Mouse (Mus musculus): Measurements from ENCODE around the gene Astl. TPM values are rescaled to one million over a fixed set of nuclear protein-coding genes. Genes with fewer than 3 reads are reported as not detected.
A peak's percentile ranks its signal among the peaks of the same experiment; 100 is the strongest.

The Astl gene
- polyA plus RNA-seq, 1 experiment from 2014 or later, result 0.10 TPM

DNA sequence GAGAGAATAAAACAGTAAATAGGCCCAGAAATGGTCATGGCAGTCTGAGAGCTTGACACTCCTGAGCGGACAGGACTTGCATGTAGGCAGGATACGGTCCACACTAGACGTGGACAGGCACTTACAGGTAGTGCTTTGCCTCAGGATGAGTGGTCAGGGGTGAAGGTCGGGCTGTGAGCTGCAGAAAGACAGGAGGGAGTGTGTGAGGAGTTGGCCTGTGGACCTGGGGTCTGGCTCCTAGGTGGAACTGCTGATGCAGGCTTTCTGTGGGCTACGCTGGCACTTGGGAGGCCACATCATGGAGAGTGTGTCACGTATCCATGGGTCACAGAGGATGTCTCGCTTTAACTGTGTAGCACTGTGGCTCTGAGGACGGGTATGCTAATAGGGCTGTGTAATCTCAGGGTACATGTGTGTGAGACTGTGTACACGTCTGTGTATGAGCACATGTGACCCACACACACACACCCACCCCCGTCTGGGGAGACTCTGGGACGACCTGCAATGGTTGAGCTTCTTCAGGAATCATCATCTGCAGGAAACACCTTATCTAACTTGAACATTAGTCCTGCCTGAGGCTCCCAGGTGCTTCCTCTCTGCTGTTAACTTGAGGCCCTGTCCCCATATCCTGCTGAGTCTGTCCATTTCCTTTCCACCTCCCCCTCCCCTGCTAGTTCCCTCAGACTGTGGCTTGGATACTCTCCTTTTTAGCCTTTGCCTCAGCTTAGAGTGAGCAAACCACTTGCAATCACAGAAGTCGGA is 10.2 kb upstream of the Astl start:
- no peak for ATAC-seq (replicated peaks; ENCODE audit: insufficient number of reproducible peaks, low FRiP score, low TSS enrichment, low read depth)
- H3K4me3 ChIP-seq (ENCODE audit: low read depth, low read length), result no peak overlapping the region
- H3K9me3 ChIP-seq (replicated peaks; ENCODE audit: control insufficient read depth, low read length), result no peaks in the 10 kb centered on the region
- H3K36me3 ChIP-seq (replicated peaks; ENCODE audit: control insufficient read depth, insufficient read depth, low read depth, low read length), result no peaks in the 10 kb centered on the region
- no peak overlapping the region for H3K4me2 ChIP-seq (ENCODE audit: low read depth, low read length)
- H3K27ac ChIP-seq (replicated peaks; ENCODE audit: low read depth, low read length), result no peak overlapping the region
- H3K4me1 ChIP-seq (ENCODE audit: control insufficient read depth, insufficient read depth, low read length), result peaks cover 3% of the 10 kb centered on the region; the same call in 1 of the 2 replicates
- 66% methylated on average over 12 of the region's 12 CpGs for WGBS
- no peak for DNase-seq (ENCODE audit: low spot score)
- no peaks in the 10 kb centered on the region for H3K27me3 ChIP-seq (ENCODE audit: control insufficient read depth, insufficient read depth, low read length)
- H3K9ac ChIP-seq (replicated peaks; ENCODE audit: low read length), result no peak overlapping the region

DNA sequence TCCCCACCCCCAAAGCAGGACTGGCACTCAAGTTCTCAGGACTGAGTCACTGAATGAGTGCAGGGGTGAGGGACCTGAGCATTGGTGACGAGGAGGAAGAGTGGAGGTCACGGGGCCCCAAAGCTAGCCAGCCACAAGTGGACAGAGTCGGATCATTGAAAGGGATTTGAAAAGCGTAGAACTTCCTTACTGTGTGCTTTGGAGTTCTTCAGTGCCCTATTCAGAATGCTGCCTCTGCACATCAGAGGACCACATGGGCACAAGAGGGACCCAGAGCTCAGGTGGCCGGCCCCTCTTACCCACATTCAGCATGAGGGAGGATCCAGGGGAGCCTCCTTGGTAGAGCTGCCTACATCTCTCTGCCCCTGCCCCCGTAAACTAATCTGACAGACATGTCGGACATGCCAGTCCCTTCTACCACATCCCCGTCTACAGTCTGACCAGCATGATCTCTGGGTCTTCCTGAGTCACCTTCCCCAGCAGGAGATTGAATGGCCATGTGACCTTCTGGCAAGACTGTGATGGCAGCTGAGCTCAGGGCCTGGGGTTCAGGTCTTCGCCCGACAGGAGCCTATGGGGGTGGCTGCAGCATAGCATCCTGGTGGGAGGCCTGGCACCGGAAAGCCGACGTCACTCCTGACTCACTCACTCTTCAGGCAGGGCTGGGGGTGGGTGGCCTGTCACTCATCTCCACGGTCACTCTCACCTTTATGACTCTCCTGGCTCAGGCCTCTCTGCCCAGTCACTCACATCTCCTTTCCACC is 5.5 kb upstream of the Astl start:
- H3K36me3 ChIP-seq (replicated peaks; ENCODE audit: control insufficient read depth, insufficient read depth, low read depth, low read length), result no peaks in the 10 kb centered on the region
- H3K27me3 ChIP-seq (ENCODE audit: control insufficient read depth, insufficient read depth, low read length), result peaks cover 16% of the 10 kb centered on the region
- ATAC-seq (replicated peaks; ENCODE audit: insufficient number of reproducible peaks, low FRiP score, low TSS enrichment, low read depth) (no peak), DNase-seq (ENCODE audit: low spot score) (no peak)
- H3K9me3 ChIP-seq (replicated peaks; ENCODE audit: control insufficient read depth, low read length), result no peaks in the 10 kb centered on the region
- no peak overlapping the region for H3K27ac ChIP-seq (replicated peaks; ENCODE audit: low read depth, low read length)
- H3K4me3 ChIP-seq (ENCODE audit: low read depth, low read length), result no peak overlapping the region
- H3K4me2 ChIP-seq (ENCODE audit: low read depth, low read length), result no peak overlapping the region
- no peak overlapping the region for H3K9ac ChIP-seq (replicated peaks; ENCODE audit: low read length)
- H3K4me1 ChIP-seq (ENCODE audit: control insufficient read depth, insufficient read depth, low read length), result peaks cover 6% of the 10 kb centered on the region
- 67% methylated on average over 14 of the region's 14 CpGs for WGBS

DNA sequence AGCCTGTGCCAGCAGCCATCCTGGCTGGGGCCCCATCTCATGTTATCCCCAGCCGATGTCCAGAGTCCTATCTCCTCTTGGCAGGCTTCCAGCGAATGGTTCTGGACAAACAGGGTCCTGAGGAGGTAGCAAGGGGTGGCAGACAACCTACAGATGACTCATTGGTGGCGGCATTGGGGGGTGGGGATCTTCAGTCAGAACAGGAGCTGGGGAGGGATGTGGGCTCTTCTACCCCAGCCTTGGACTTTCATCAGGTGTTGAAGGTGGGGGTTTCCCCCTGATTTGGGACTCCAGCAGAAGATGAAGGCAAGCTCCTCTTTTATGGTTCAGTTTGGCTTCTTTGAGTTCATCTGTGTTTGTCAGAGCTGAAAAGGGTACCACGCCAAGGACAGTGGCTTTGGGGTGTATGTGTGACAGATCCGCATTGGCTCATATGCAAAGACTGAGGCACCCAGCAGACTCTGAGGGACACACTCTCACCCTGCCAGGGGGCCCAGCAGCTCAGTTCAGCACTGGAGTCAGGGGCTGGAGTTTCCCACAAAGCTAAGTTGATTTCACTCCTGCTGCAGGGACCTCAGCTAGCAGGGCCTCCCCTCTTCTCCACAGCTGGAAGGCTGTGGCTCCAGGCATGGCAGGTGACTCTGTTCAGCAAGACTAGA is 4.4 kb upstream of the Astl start:
- WGBS, result 78% methylated on average over 5 of the region's 5 CpGs
- H3K27me3 ChIP-seq (ENCODE audit: control insufficient read depth, insufficient read depth, low read length), result peaks cover 16% of the 10 kb centered on the region
- ATAC-seq (replicated peaks; ENCODE audit: insufficient number of reproducible peaks, low FRiP score, low TSS enrichment, low read depth) (no peak), DNase-seq (ENCODE audit: low spot score) (no peak)
- no peaks in the 10 kb centered on the region for H3K9me3 ChIP-seq (replicated peaks; ENCODE audit: control insufficient read depth, low read length)
- no peak overlapping the region for H3K9ac ChIP-seq (replicated peaks; ENCODE audit: low read length)
- H3K4me1 ChIP-seq (ENCODE audit: control insufficient read depth, insufficient read depth, low read length), result peaks cover 6% of the 10 kb centered on the region
- no peaks in the 10 kb centered on the region for H3K36me3 ChIP-seq (replicated peaks; ENCODE audit: control insufficient read depth, insufficient read depth, low read depth, low read length)
- H3K4me3 ChIP-seq (ENCODE audit: low read depth, low read length), result no peak overlapping the region
- no peak overlapping the region for H3K4me2 ChIP-seq (ENCODE audit: low read depth, low read length)
- H3K27ac ChIP-seq (replicated peaks; ENCODE audit: low read depth, low read length), result no peak overlapping the region

DNA sequence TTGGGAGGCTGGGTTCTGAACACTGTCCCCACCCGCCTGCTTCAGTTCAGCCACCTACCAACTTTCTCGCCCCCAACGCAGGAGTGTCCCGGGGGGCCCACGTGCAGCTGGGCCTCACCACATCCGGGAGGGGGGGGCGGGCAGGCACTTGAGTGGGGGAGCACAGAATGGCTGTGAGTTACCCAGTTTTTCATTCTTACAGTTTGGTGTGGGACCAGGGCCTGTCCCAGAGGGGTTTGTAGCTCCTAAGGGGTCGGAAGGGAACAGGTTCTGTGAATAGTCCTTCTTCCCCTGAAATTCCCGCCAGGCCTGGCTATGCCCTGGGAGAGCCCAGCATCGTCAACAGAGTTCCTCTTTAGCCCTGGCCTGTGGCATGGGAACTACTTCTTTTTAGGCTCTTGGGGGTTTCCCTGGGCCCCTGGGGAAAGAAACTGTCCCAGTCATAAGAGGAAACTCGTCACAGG is 3.3 kb upstream of the Astl start:
- no peak for ATAC-seq (replicated peaks; ENCODE audit: insufficient number of reproducible peaks, low FRiP score, low TSS enrichment, low read depth)
- peaks cover 16% of the 10 kb centered on the region for H3K27me3 ChIP-seq (ENCODE audit: control insufficient read depth, insufficient read depth, low read length)
- no peak overlapping the region for H3K9ac ChIP-seq (replicated peaks; ENCODE audit: low read length)
- DNase-seq (ENCODE audit: low spot score), result no peak
- no peaks in the 10 kb centered on the region for H3K36me3 ChIP-seq (replicated peaks; ENCODE audit: control insufficient read depth, insufficient read depth, low read depth, low read length)
- 47% methylated on average over 11 of the region's 11 CpGs for WGBS
- no peak overlapping the region for H3K4me3 ChIP-seq (ENCODE audit: low read depth, low read length)
- no peak overlapping the region for H3K4me2 ChIP-seq (ENCODE audit: low read depth, low read length)
- no peaks in the 10 kb centered on the region for H3K9me3 ChIP-seq (replicated peaks; ENCODE audit: control insufficient read depth, low read length)
- peaks cover 6% of the 10 kb centered on the region for H3K4me1 ChIP-seq (ENCODE audit: control insufficient read depth, insufficient read depth, low read length)
- no peak overlapping the region for H3K27ac ChIP-seq (replicated peaks; ENCODE audit: low read depth, low read length)

DNA sequence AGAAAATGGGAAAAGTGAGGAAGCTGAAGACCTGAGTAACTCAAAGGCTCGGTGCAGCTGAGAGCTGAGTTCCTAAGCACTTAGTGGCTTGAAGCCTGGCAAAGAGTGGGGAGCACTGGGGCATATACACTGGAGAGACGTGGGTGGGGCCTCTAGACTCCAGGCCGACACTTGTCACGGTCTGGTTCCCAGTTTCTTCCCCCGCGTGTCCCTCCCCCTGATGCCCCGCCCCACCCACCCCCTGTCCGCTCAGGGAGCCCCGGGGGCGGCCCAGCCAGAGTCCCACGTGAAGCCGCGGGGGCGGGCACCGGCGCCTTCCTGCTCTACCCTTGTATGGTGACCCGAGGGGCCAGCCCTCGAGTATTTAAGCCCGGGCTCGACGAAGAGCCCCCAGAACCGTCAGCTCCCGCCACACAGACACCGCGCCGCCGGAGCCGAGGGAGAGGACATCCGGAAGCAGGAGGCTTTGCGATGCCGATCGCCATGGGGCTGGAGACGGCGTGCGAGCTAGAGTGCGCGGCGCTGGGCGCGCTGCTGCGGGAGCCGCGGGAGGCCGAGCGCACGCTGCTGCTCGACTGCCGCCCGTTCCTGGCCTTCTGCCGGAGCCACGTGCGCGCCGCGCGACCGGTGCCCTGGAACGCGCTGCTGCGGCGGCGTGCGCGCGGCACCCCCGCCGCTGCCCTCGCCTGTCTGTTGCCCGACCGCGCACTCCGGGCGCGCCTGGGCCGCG is 2.5 kb upstream of the Astl start, which contains the start of gene Dusp2:
Dusp2 (plus strand) TSS at position 393 of the 730 bp plus-strand sequence.
- H3K4me2 ChIP-seq (ENCODE audit: low read depth, low read length), result peak within 1 kb of the TSS; percentile 93
- DNase-seq (ENCODE audit: low spot score), result peak; percentile 66
- peak within 1 kb of the TSS; percentile 53 for H3K4me3 ChIP-seq (ENCODE audit: low read depth, low read length)
- peaks cover 6% of the 10 kb centered on the region for H3K4me1 ChIP-seq (ENCODE audit: control insufficient read depth, insufficient read depth, low read length)
- H3K36me3 ChIP-seq (replicated peaks; ENCODE audit: control insufficient read depth, insufficient read depth, low read depth, low read length), result no peaks in the 10 kb centered on the region
- under 1% methylated on average over 54 of the region's 76 CpGs for WGBS
- H3K9ac ChIP-seq (replicated peaks; ENCODE audit: low read length), result peak within 1 kb of the TSS; percentile 64
- ATAC-seq (replicated peaks; ENCODE audit: insufficient number of reproducible peaks, low FRiP score, low TSS enrichment, low read depth), result peak; percentile 63; the same call in 1 of the 2 replicates
- no peak within 1 kb of the TSS for H3K27ac ChIP-seq (replicated peaks; ENCODE audit: low read depth, low read length)
- no peaks in the 10 kb centered on the region for H3K9me3 ChIP-seq (replicated peaks; ENCODE audit: control insufficient read depth, low read length)
- peaks cover 16% of the 10 kb centered on the region for H3K27me3 ChIP-seq (ENCODE audit: control insufficient read depth, insufficient read depth, low read length)

DNA sequence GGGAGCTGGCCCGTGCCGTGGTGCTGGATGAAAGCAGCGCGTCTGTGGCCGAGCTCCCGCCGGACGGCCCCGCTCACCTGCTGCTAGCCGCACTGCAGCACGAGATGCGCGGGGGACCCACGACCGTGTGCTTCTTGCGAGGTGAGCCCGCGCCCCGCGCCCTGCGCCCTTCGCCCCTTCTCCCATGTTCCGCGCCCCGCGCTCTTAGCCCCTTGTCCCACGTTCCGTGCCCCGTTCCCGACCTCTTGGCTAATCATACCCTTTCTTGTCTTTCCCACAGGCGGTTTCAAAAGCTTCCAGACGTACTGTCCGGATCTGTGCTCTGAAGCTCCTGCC is 2.0 kb upstream of the Astl start:
- peak overlapping the region; percentile 93 for H3K4me2 ChIP-seq (ENCODE audit: low read depth, low read length)
- no peak overlapping the region for H3K27ac ChIP-seq (replicated peaks; ENCODE audit: low read depth, low read length)
- peaks cover 6% of the 10 kb centered on the region for H3K4me1 ChIP-seq (ENCODE audit: control insufficient read depth, insufficient read depth, low read length)
- peaks cover 16% of the 10 kb centered on the region for H3K27me3 ChIP-seq (ENCODE audit: control insufficient read depth, insufficient read depth, low read length)
- H3K9ac ChIP-seq (replicated peaks; ENCODE audit: low read length), result peak overlapping the region; percentile 64
- DNase-seq (ENCODE audit: low spot score) (no peak), ATAC-seq (replicated peaks; ENCODE audit: insufficient number of reproducible peaks, low FRiP score, low TSS enrichment, low read depth) (peak; percentile 30; the same call in 1 of the 2 replicates)
- no peaks in the 10 kb centered on the region for H3K36me3 ChIP-seq (replicated peaks; ENCODE audit: control insufficient read depth, insufficient read depth, low read depth, low read length)
- peak overlapping the region; percentile 53 for H3K4me3 ChIP-seq (ENCODE audit: low read depth, low read length)
- H3K9me3 ChIP-seq (replicated peaks; ENCODE audit: control insufficient read depth, low read length), result no peaks in the 10 kb centered on the region
- 3% methylated on average over 33 of the region's 33 CpGs for WGBS

DNA sequence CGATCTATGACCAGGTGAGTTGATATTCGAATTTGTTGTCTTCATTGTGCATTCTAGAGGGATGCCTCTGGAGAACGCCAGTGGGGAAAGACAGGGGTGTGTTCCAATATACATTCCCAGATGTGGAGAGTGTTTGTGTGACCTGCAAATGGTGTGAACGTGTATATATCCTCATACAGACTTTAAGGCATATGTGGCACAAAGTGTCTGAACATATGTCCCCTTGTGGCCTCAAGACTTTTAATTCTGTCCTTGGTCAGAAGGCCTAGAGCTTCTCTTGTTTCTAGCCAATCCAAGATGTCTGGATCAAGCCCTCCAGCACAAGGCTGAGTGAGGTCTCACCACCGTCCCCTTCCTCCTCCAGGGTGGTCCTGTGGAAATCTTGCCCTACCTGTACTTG is 1.6 kb upstream of the Astl start:
- H3K27ac ChIP-seq (replicated peaks; ENCODE audit: low read depth, low read length), result no peak overlapping the region
- ATAC-seq (replicated peaks; ENCODE audit: insufficient number of reproducible peaks, low FRiP score, low TSS enrichment, low read depth), result no peak
- peak overlapping the region; percentile 93 for H3K4me2 ChIP-seq (ENCODE audit: low read depth, low read length)
- no peaks in the 10 kb centered on the region for H3K36me3 ChIP-seq (replicated peaks; ENCODE audit: control insufficient read depth, insufficient read depth, low read depth, low read length)
- no peak overlapping the region for H3K9ac ChIP-seq (replicated peaks; ENCODE audit: low read length)
- peaks cover 6% of the 10 kb centered on the region for H3K4me1 ChIP-seq (ENCODE audit: control insufficient read depth, insufficient read depth, low read length)
- peak overlapping the region; percentile 53 for H3K4me3 ChIP-seq (ENCODE audit: low read depth, low read length)
- 42% methylated on average over 5 of the region's 5 CpGs for WGBS
- H3K27me3 ChIP-seq (ENCODE audit: control insufficient read depth, insufficient read depth, low read length), result peaks cover 16% of the 10 kb centered on the region
- DNase-seq (ENCODE audit: low spot score), result no peak
- H3K9me3 ChIP-seq (replicated peaks; ENCODE audit: control insufficient read depth, low read length), result no peaks in the 10 kb centered on the region
